Mouse (Mus musculus): ENCODE results near the gene Nckap1l. TPM values are rescaled to one million over a fixed set of nuclear protein-coding genes. Genes with fewer than 3 reads are reported as not detected.

The Nckap1l gene
- total and polyA plus RNA-seq, 3 experiments = 3.6 to 4.2 (median 4.0) TPM

- TF ChIP-seq CTCF (IDR thresholded peaks at IDR 0.05) (no peak), POLR2A (IDR thresholded peaks at IDR 0.05; ENCODE audit: insufficient read depth, low read depth, low read length) (no peak), EP300 (IDR thresholded peaks at IDR 0.05; ENCODE audit: insufficient read depth, low read depth, low read length) (no peak)
- Histone ChIP-seq H3K4me1 (ENCODE audit: control insufficient read depth, insufficient read depth, low read length) (no peaks in the 10 kb centered on the region), H3K9ac (ENCODE audit: low read depth, low read length) (no peak overlapping the region), H3K79me2 (replicated peaks; ENCODE audit: control insufficient read depth, insufficient read depth, low read length) (no peaks in the 10 kb centered on the region), H3K36me3 (ENCODE audit: control insufficient read depth, insufficient read depth, low read length) (no peaks in the 10 kb centered on the region), H3K27ac (no peak overlapping the region), H3K27me3 (ENCODE audit: control insufficient read depth, insufficient read depth, low read length) (no peaks in the 10 kb centered on the region), H3K4me3 (no peak overlapping the region)
- no peak for DNase-seq
- intact Hi-C loops (cut with DNase I) = no loop called here
- 49% methylated on average over 4 of the region's 4 CpGs for WGBS
Observed at GRCm38 (mm10) chr15:103488336-103488735, 34.7 kb downstream of the Nckap1l start.

- Histone ChIP-seq H3K4me3 (no peak overlapping the region), H3K27me3 (ENCODE audit: control insufficient read depth, insufficient read depth, low read length) (no peaks in the 10 kb centered on the region), H3K36me3 (ENCODE audit: control insufficient read depth, insufficient read depth, low read length) (no peaks in the 10 kb centered on the region), H3K27ac (no peak overlapping the region), H3K4me1 (ENCODE audit: control insufficient read depth, insufficient read depth, low read length) (no peaks in the 10 kb centered on the region), H3K9ac (ENCODE audit: low read depth, low read length) (no peak overlapping the region), H3K79me2 (replicated peaks; ENCODE audit: control insufficient read depth, insufficient read depth, low read length) (no peaks in the 10 kb centered on the region)
- TF ChIP-seq EP300 (IDR thresholded peaks at IDR 0.05; ENCODE audit: insufficient read depth, low read depth, low read length) (no peak), CTCF (IDR thresholded peaks at IDR 0.05) (no peak), POLR2A (IDR thresholded peaks at IDR 0.05; ENCODE audit: insufficient read depth, low read depth, low read length) (no peak)
- intact Hi-C loops (cut with DNase I) = no loop called here
- DNase-seq = no peak
- WGBS = 79% methylated on average over 10 of the region's 10 CpGs
Observed at GRCm38 (mm10) chr15:103496204-103497140, 42.9 kb downstream of the Nckap1l start.

GRCm38 (mm10) chr15:103498157-103498556, 44.6 kb downstream of the Nckap1l start:
- Histone ChIP-seq H3K4me1 (ENCODE audit: control insufficient read depth, insufficient read depth, low read length) (peaks cover under 1% of the 10 kb centered on the region; the same call in 1 of the 2 replicates), H3K36me3 (ENCODE audit: control insufficient read depth, insufficient read depth, low read length) (no peaks in the 10 kb centered on the region), H3K9ac (ENCODE audit: low read depth, low read length) (no peak overlapping the region), H3K4me3 (no peak overlapping the region), H3K27ac (no peak overlapping the region), H3K79me2 (replicated peaks; ENCODE audit: control insufficient read depth, insufficient read depth, low read length) (no peaks in the 10 kb centered on the region), H3K27me3 (ENCODE audit: control insufficient read depth, insufficient read depth, low read length) (0 out of 2 replicates have a peak, but pooled peaks cover 1% of the 10 kb centered on the region)
- intact Hi-C loops (cut with DNase I) = no loop called here
- WGBS = 55% methylated on average over 3 of the region's 3 CpGs
- DNase-seq = no peak
- no peak for TF ChIP-seq CTCF (IDR thresholded peaks at IDR 0.05)
- no peak for TF ChIP-seq POLR2A (IDR thresholded peaks at IDR 0.05; ENCODE audit: insufficient read depth, low read depth, low read length)
- no peak for TF ChIP-seq EP300 (IDR thresholded peaks at IDR 0.05; ENCODE audit: insufficient read depth, low read depth, low read length)

GRCm38 (mm10) chr15:103500723-103501122, 47.1 kb downstream of the Nckap1l start:
- intact Hi-C loops (cut with DNase I) = no loop called here
- 79% methylated on average over 1 of the region's 1 CpGs for WGBS
- no peak for DNase-seq
- no peak overlapping the region for H3K9ac ChIP-seq (ENCODE audit: low read depth, low read length)
- no peaks in the 10 kb centered on the region for H3K79me2 ChIP-seq (replicated peaks; ENCODE audit: control insufficient read depth, insufficient read depth, low read length)
- H3K4me3 ChIP-seq = no peak overlapping the region
- TF ChIP-seq CTCF (IDR thresholded peaks at IDR 0.05) (no peak), EP300 (IDR thresholded peaks at IDR 0.05; ENCODE audit: insufficient read depth, low read depth, low read length) (no peak), POLR2A (IDR thresholded peaks at IDR 0.05; ENCODE audit: insufficient read depth, low read depth, low read length) (no peak)
- H3K4me1 ChIP-seq (ENCODE audit: control insufficient read depth, insufficient read depth, low read length) = peaks cover 2% of the 10 kb centered on the region; the same call in 1 of the 2 replicates
- H3K27ac ChIP-seq = no peak overlapping the region
- H3K27me3 ChIP-seq (ENCODE audit: control insufficient read depth, insufficient read depth, low read length) = peaks cover 4% of the 10 kb centered on the region; the same call in 1 of the 2 replicates
- no peaks in the 10 kb centered on the region for H3K36me3 ChIP-seq (ENCODE audit: control insufficient read depth, insufficient read depth, low read length)

- Histone ChIP-seq H3K79me2 (replicated peaks; ENCODE audit: control insufficient read depth, insufficient read depth, low read length) (no peaks in the 10 kb centered on the region), H3K4me1 (ENCODE audit: control insufficient read depth, insufficient read depth, low read length) (peaks cover 2% of the 10 kb centered on the region; the same call in 1 of the 2 replicates), H3K27me3 (ENCODE audit: control insufficient read depth, insufficient read depth, low read length) (peaks cover 4% of the 10 kb centered on the region; the same call in 1 of the 2 replicates), H3K27ac (no peak overlapping the region), H3K4me3 (no peak overlapping the region), H3K36me3 (ENCODE audit: control insufficient read depth, insufficient read depth, low read length) (no peaks in the 10 kb centered on the region), H3K9ac (ENCODE audit: low read depth, low read length) (no peak overlapping the region)
- DNase-seq = no peak
- WGBS = 51% methylated on average over 2 of the region's 2 CpGs
- intact Hi-C loops (cut with DNase I) = no loop called here
- TF ChIP-seq CTCF (IDR thresholded peaks at IDR 0.05) = no peak
- no peak for TF ChIP-seq POLR2A (IDR thresholded peaks at IDR 0.05; ENCODE audit: insufficient read depth, low read depth, low read length)
- TF ChIP-seq EP300 (IDR thresholded peaks at IDR 0.05; ENCODE audit: insufficient read depth, low read depth, low read length) = no peak
Observed at GRCm38 (mm10) chr15:103501186-103501585, 47.6 kb downstream of the Nckap1l start.
